Mouse (Mus musculus): ENCODE measurements around the gene Jmjd8.

The Jmjd8 gene

GRCm38 (mm10) chr17:25833291-25833663, 4.6 kb downstream of the Jmjd8 start, which contains the start of gene Stub1:
Stub1 (minus strand) TSS chr17:25833404.
- peak; percentile 96 for DNase-seq

GRCm38 (mm10) chr17:25833961-25834594, 5.4 kb downstream of the Jmjd8 start:
- no peak for DNase-seq

GRCm38 (mm10) chr17:25834595-25835222, 6.0 kb downstream of the Jmjd8 start:
- DNase-seq = no peak

- no peak for DNase-seq
Observed at GRCm38 (mm10) chr17:25835301-25835700, 6.6 kb downstream of the Jmjd8 start.

GRCm38 (mm10) chr17:25835816-25836215, 7.1 kb downstream of the Jmjd8 start:
- DNase-seq = no peak

- DNase-seq = no peak
Observed at GRCm38 (mm10) chr17:25836397-25837075, 7.9 kb downstream of the Jmjd8 start.

- DNase-seq = peak; percentile 84
Observed at GRCm38 (mm10) chr17:25837076-25837410, 8.4 kb downstream of the Jmjd8 start, which contains the start of gene Rhbdl1. Rhbdl1 (minus strand) TSS chr17:25837295.

- peak; percentile 59 for DNase-seq
Observed at GRCm38 (mm10) chr17:25837533-25837932, 8.9 kb downstream of the Jmjd8 start.

GRCm38 (mm10) chr17:25838904-25839303, 10.2 kb downstream of the Jmjd8 start:
- DNase-seq = no peak

GRCm38 (mm10) chr17:25839455-25840235, 11.0 kb downstream of the Jmjd8 start:
- no peak for DNase-seq

GRCm38 (mm10) chr17:25840519-25840918, 11.9 kb downstream of the Jmjd8 start:
- no peak for DNase-seq

GRCm38 (mm10) chr17:25841117-25841880, 12.6 kb downstream of the Jmjd8 start, which contains the start of gene Gm20683:
Gm20683 (minus strand) TSS chr17:25841763.
- no peak for DNase-seq

GRCm38 (mm10) chr17:25842509-25842908, 13.8 kb downstream of the Jmjd8 start:
- DNase-seq = no peak

- no peak for DNase-seq
Observed at GRCm38 (mm10) chr17:25843122-25843521, 14.5 kb downstream of the Jmjd8 start.

- no peak for DNase-seq
Observed at GRCm38 (mm10) chr17:25843636-25844395, 15.1 kb downstream of the Jmjd8 start.

- DNase-seq = peak; percentile 97
Observed at GRCm38 (mm10) chr17:25844396-25844901, 15.8 kb downstream of the Jmjd8 start, which contains the start of gene Rhot2. Rhot2 (minus strand) TSS chr17:25844851.

- DNase-seq = no peak
Observed at GRCm38 (mm10) chr17:25860229-25860628, 31.6 kb downstream of the Jmjd8 start.

- peak; percentile 97 for DNase-seq
Observed at GRCm38 (mm10) chr17:25860832-25861703, 32.4 kb downstream of the Jmjd8 start, which contains the start of gene Wdr90. Wdr90 (minus strand) TSS chr17:25861501.

GRCm38 (mm10) chr17:25861704-25862612, 33.3 kb downstream of the Jmjd8 start:
- no peak for DNase-seq
